Mouse (Mus musculus) kidney, adult 2 months (tissue): ENCODE results near the gene Bmt2.

Source experiments
- CTCF ChIP-seq: fragments of 200-500 bp; conservative IDR thresholded peaks from 2 replicates; pipeline ENCODE4 v1.5.1; 2011; ENCODE audit warnings: low read depth, mild to moderate bottlenecking, control low read depth, low read length, moderate library complexity, mixed read lengths; ENCODE audit not compliant: insufficient read depth, insufficient read length
- POLR2A ChIP-seq: fragments of 200-500 bp; IDR thresholded peaks from one replicate; pipeline ENCODE4 v1.6.1; 2011; ENCODE audit warnings: low read depth, low read length, control low read depth

DNA sequence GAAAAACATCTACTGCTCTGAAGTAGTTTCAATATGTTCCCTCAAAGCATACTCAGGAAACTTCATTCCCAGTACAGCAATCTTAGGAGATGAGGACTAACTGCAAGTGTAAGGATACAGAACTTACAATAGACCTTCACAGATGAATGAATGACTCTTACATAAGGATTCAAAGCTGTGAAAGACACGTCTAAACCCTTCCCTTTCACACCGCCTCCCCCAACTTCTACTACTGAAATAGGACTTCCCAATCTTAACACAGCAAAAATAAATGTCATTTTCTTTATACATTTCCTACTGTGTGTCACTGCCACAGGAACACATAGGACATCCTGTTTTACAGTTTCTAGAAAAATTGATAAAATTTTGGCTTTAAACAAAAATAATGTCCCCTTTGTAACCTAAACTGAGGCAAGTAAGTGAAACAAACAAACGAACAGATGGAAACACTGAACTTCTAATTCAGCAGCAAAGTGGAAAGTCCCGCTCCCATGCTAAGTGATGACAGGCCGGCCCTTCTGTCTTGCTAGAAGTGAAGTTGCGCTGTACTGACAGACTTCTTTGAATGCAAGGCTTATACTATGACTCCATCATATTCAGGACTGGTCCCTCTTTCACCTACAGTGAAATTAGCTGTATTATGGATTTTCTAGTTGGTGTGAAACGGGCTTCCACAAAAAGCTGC lies 79.4 kb downstream of the Bmt2 start:
- no peak for TF ChIP-seq CTCF
- TF ChIP-seq POLR2A = no peak
